Mouse (Mus musculus): ENCODE results near the gene Cops8.

- TF ChIP-seq POLR2A (IDR thresholded peaks at IDR 0.05; ENCODE audit: insufficient read depth, low read depth, low read length) (no peak), EP300 (IDR thresholded peaks at IDR 0.05; ENCODE audit: insufficient read depth, low read depth, low read length) (no peak)
These were observed 45.6 kb upstream of the Cops8 start for GRCm38 (mm10) chr1:90557140-90557539.

Measured in heart, adult 2 months (tissue).